Mouse (Mus musculus) CH12.LX (cell line): Measurements from ENCODE around the gene Zfp579. TPM values are rescaled to one million over a fixed set of nuclear protein-coding genes. Genes with fewer than 3 reads are reported as not detected.

Experiments
- DNase-seq: peaks from one replicate; pipeline ENCODE4 v3.0.0-alpha.2; 2013; ENCODE audit errors: extremely low read depth
- H3K27ac ChIP-seq: 2 replicates; pipeline ENCODE4 v1.5.1; 2012; ENCODE audit warnings: low read depth, mild to moderate bottlenecking, control low read depth, moderate library complexity; ENCODE audit not compliant: insufficient read depth
- H3K27me3 ChIP-seq: replicated peaks from 2 replicates; pipeline ENCODE3; 2012; ENCODE audit warnings: inconsistent platforms
- H3K36me3 ChIP-seq, 2 experiments: replicated peaks in 1 of 2; 2 replicates each; pipeline versions ENCODE3 to v1.6.1; 2012; ENCODE audit warnings: inconsistent platforms in 1 of 2, low read length in 1 of 2, mild to moderate bottlenecking in 1 of 2, mixed read lengths in 1 of 2, moderate library complexity in 1 of 2; ENCODE audit not compliant: control insufficient read depth in 1 of 2, insufficient read depth in 1 of 2
- H3K4me1 ChIP-seq, 2 experiments: 2 replicates each; pipeline ENCODE4 v1.6.1; 2012; ENCODE audit warnings: inconsistent platforms in 1 of 2, moderate library complexity in 1 of 2; ENCODE audit not compliant: insufficient read depth in 2 of 2, control insufficient read depth in 1 of 2
- H3K4me2 ChIP-seq: 2 replicates; pipeline ENCODE4 v1.6.1; 2012; ENCODE audit warnings: low read depth, mild to moderate bottlenecking, control low read depth; ENCODE audit not compliant: poor library complexity, insufficient read depth, severe bottlenecking
- H3K4me3 ChIP-seq, 3 experiments: fragments of 150-350 bp in 1 of 3; sonication (generic) in 1 of 3; replicated peaks in 1 of 3; 2 replicates each; pipeline versions ENCODE3 to v1.5.1; 2011 to 2012; ENCODE audit warnings: low read depth in 2 of 3, low read length in 2 of 3, mild to moderate bottlenecking in 2 of 3, moderate library complexity in 2 of 3, control low read depth in 1 of 3, improper control_type of control experiment in 1 of 3, inconsistent platforms in 1 of 3, mixed read lengths in 1 of 3; ENCODE audit not compliant: poor library complexity in 1 of 3
- H3K79me2 ChIP-seq: replicated peaks from 2 replicates; pipeline ENCODE4 v1.6.1; 2012; ENCODE audit warnings: mild to moderate bottlenecking, moderate library complexity; ENCODE audit not compliant: control insufficient read depth, poor library complexity, insufficient read depth, severe bottlenecking; ENCODE audit errors: extremely low read depth
- H3K9ac ChIP-seq: 2 replicates; pipeline ENCODE4 v1.6.1; 2012; ENCODE audit warnings: low read depth, mild to moderate bottlenecking, control low read depth, moderate library complexity; ENCODE audit not compliant: insufficient read depth
- H3K9me3 ChIP-seq: replicated peaks from 2 replicates; pipeline ENCODE3; 2012; ENCODE audit warnings: low read length, inconsistent platforms, mixed read lengths
- BHLHE40 ChIP-seq: IDR thresholded peaks from 2 replicates; pipeline ENCODE4 v1.6.1; 2011; ENCODE audit warnings: mild to moderate bottlenecking, low read depth, low read length, improper control_type of control experiment
- CTCF ChIP-seq, 2 experiments: IDR thresholded peaks in 1 of 2; conservative IDR thresholded peaks in 1 of 2; 2 replicates each; pipeline ENCODE4 v1.5.1; 2011 to 2012; ENCODE audit warnings: low read depth in 2 of 2, low read length in 2 of 2, improper control_type of control experiment in 1 of 2, inconsistent platforms in 1 of 2, mild to moderate bottlenecking in 1 of 2, moderate library complexity in 1 of 2
- ELF1 ChIP-seq: IDR thresholded peaks from 2 replicates; pipeline ENCODE4 v1.6.1; 2014; ENCODE audit warnings: low read depth, mild to moderate bottlenecking, inconsistent platforms, low read length, improper control_type of control experiment
- EP300 ChIP-seq: IDR thresholded peaks from 2 replicates; pipeline ENCODE4 v1.6.1; 2011; ENCODE audit warnings: low read length, improper control_type of control experiment
- GABPA ChIP-seq: IDR thresholded peaks from 2 replicates; pipeline ENCODE4 v1.6.1; 2012; ENCODE audit warnings: low read depth, low read length, improper control_type of control experiment, inconsistent platforms; ENCODE audit not compliant: insufficient replicate concordance
- HCFC1 ChIP-seq: IDR thresholded peaks from 2 replicates; pipeline ENCODE4 v1.6.1; 2012; ENCODE audit warnings: low read depth, mild to moderate bottlenecking, inconsistent platforms, low read length, improper control_type of control experiment
- IRF4 ChIP-seq: IDR thresholded peaks from 2 replicates; pipeline ENCODE4 v1.6.1; 2014; ENCODE audit warnings: low read depth, mild to moderate bottlenecking, inconsistent platforms, low read length, improper control_type of control experiment
- JUN ChIP-seq: IDR thresholded peaks from 2 replicates; pipeline ENCODE4 v1.6.1; 2011; ENCODE audit warnings: low read depth, mild to moderate bottlenecking, low read length, improper control_type of control experiment, moderate library complexity; ENCODE audit not compliant: insufficient read depth
- JUND ChIP-seq: conservative IDR thresholded peaks from 2 replicates; pipeline ENCODE4 v1.6.1; 2011; ENCODE audit warnings: low read depth, low read length, improper control_type of control experiment
- MAX ChIP-seq: IDR thresholded peaks from 2 replicates; pipeline ENCODE4 v1.6.1; 2011; ENCODE audit warnings: low read length, improper control_type of control experiment
- MAZ ChIP-seq: IDR thresholded peaks from 2 replicates; pipeline ENCODE4 v1.6.1; 2012; ENCODE audit warnings: low read depth, mild to moderate bottlenecking, inconsistent platforms, low read length, improper control_type of control experiment, moderate library complexity
- MEF2A ChIP-seq: IDR thresholded peaks from 2 replicates; pipeline ENCODE4 v1.6.1; 2014; ENCODE audit warnings: low read depth, mild to moderate bottlenecking, inconsistent platforms, low read length, improper control_type of control experiment, borderline replicate concordance
- MXI1 ChIP-seq: IDR thresholded peaks from 2 replicates; pipeline ENCODE4 v1.6.1; 2011; ENCODE audit warnings: mild to moderate bottlenecking, low read depth, low read length, improper control_type of control experiment
- NELFE ChIP-seq: IDR thresholded peaks from 2 replicates; pipeline ENCODE4 v1.6.1; 2011; ENCODE audit warnings: low read depth, low read length, improper control_type of control experiment
- PAX5 ChIP-seq: IDR thresholded peaks from 2 replicates; pipeline ENCODE4 v1.6.1; 2012; ENCODE audit warnings: low read length, inconsistent platforms, mixed read lengths
- RAD21 ChIP-seq: IDR thresholded peaks from 2 replicates; pipeline ENCODE4 v1.6.1; 2011; ENCODE audit warnings: low read depth, mild to moderate bottlenecking, low read length, improper control_type of control experiment, moderate library complexity
- SIN3A ChIP-seq: IDR thresholded peaks from 2 replicates; pipeline ENCODE4 v1.6.1; 2012; ENCODE audit warnings: low read length, improper control_type of control experiment, inconsistent platforms
- SMC3 ChIP-seq: IDR thresholded peaks from 2 replicates; pipeline ENCODE4 v1.6.1; 2011; ENCODE audit warnings: low read depth, low read length, improper control_type of control experiment
- ZC3H11A ChIP-seq: IDR thresholded peaks from 2 replicates; pipeline ENCODE4 v1.6.1; 2012; ENCODE audit warnings: low read depth, mild to moderate bottlenecking, inconsistent platforms, low read length, improper control_type of control experiment
- ZKSCAN1 ChIP-seq: IDR thresholded peaks from 2 replicates; pipeline ENCODE4 v1.6.1; 2012; ENCODE audit warnings: low read depth, inconsistent platforms, low read length, improper control_type of control experiment, borderline replicate concordance
- ZMIZ1 ChIP-seq: IDR thresholded peaks from 2 replicates; pipeline ENCODE4 v1.6.1; 2012; ENCODE audit warnings: low read depth, mild to moderate bottlenecking, inconsistent platforms, low read length, improper control_type of control experiment
- ZNF384 ChIP-seq: IDR thresholded peaks from 2 replicates; pipeline ENCODE4 v1.6.1; 2012; ENCODE audit warnings: low read depth, low read length, improper control_type of control experiment, inconsistent platforms
- dilution Hi-C: fragments of 300-500 bp; cut with MboI; formaldehyde crosslinking; loops from 2 replicates; pipeline ENCODE4 v1.14.3; 2020; ENCODE audit warnings: low sequenced_read_pairs; ENCODE audit not compliant: extremely low pct_unique_long_range_greater_than_20kb, extremely low pct_ligation_motif_present
- in situ Hi-C: fragments of 300-500 bp; cut with MboI; formaldehyde crosslinking; loops from 3 replicates; pipeline ENCODE4 v1.14.3; 2019; ENCODE audit warnings: low sequenced_read_pairs, low pct_ligation_motif_present, low pct_unique_long_range_greater_than_20kb, mixed read lengths
- polyA plus RNA-seq: library from polyadenylated mRNA; unstranded; fragments of >175 nt; gene quantifications from 2 replicates; pipeline ENCODE4 v1.2.1, GENCODE M21; 2012; ENCODE audit warnings: low read depth; ENCODE audit not compliant: insufficient read length
- total RNA-seq, 2 experiments: library from RNA; depleted of rRNA; stranded (reverse); fragments of 300-350 nt in 1 of 2; fragments of >200 nt in 1 of 2; gene quantifications; 2 replicates each; pipeline ENCODE4 v1.2.3; 2012 to 2014

The Zfp579 gene
- total and polyA plus RNA-seq, 3 experiments, result 1.0 to 11.3 (median 2.8) TPM

DNA sequence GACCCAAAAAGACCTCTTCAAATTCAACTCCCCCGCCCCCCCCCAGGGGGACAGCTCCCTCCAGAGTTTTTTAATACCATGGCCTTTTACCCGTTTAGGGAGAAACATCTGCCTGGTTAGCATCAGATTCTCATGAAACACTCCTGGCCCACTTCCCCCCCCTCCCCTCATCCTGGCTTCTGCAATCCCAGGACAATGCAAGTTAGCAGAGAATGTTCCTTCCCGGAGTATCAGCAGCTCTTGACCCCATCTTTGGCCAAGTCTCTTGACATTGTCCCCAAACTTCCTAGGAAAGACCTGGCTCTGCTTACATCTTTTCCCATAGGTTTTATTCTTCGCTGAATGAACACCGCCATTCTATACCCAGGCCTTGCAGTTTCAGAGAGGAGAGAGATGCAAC, 25.2 kb upstream of the Zfp579 start:
- Histone ChIP-seq H3K4me2 (peak overlapping the region; percentile 83), H3K27ac (no peak overlapping the region)
- TF ChIP-seq HCFC1, result no peak
- no peak for TF ChIP-seq MEF2A
- TF ChIP-seq MXI1, result no peak
- TF ChIP-seq ZKSCAN1, result no peak
- no peak for TF ChIP-seq SIN3A
- TF ChIP-seq ELF1, result no peak
- no peak for TF ChIP-seq PAX5
- TF ChIP-seq CTCF (conservative IDR thresholded peaks at IDR 0.05 in 1 of 2, IDR thresholded peaks at IDR 0.05 in 1 of 2; ENCODE audit: low read depth in 2 of 2, low read length in 2 of 2), result no peak
- TF ChIP-seq, all 38 proteins: peak for 0
- H3K4me1 ChIP-seq, result peaks cover 0 to 31% of the 10 kb centered on the region in 2 experiments; a peak in 2 of 4 replicates
- H3K9ac ChIP-seq, result peak overlapping the region; percentile 98
- no peaks in the 10 kb centered on the region for H3K27me3 ChIP-seq
- H3K36me3 ChIP-seq, result peaks cover 39 to 62% of the 10 kb centered on the region in 2 experiments
- dilution Hi-C loops (no loop called here), in situ Hi-C loops (no loop called here)
- H3K4me3 ChIP-seq, result peak overlapping the region; percentile 81 to 82 (median 81)
- H3K79me2 ChIP-seq, result peaks cover 33% of the 10 kb centered on the region
- H3K9me3 ChIP-seq, result peaks cover 6% of the 10 kb centered on the region
- DNase-seq, result no peak

DNA sequence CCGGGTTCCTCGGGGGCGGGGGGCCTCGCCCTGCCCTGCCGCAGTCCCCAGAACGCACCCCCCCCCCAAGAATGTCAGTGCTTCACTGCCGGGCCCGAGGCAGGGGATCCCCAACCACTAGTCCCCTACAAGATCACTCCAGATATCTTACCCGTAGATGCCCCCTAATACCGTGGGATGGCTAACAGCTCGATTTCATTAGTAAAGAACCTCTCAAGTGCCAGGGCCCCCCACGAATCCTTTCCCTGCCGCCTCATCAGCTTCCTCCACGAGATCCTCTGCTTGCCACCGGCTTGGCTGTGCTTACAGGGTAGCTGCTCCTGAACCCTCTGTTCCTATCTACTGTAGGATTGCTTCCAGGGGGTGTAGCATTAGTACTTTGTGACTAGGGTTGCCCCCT, 24.7 kb upstream of the Zfp579 start:
- H3K27ac ChIP-seq, result peak overlapping the region; percentile 54; the same call in 1 of the 2 replicates
- in situ Hi-C loops (no loop called here), dilution Hi-C loops (no loop called here)
- peak overlapping the region; percentile 83 for H3K4me2 ChIP-seq
- H3K27me3 ChIP-seq, result no peaks in the 10 kb centered on the region
- H3K36me3 ChIP-seq, result peaks cover 35 to 57% of the 10 kb centered on the region in 2 experiments
- peak overlapping the region; percentile 98 for H3K9ac ChIP-seq
- peaks cover 6% of the 10 kb centered on the region for H3K9me3 ChIP-seq
- DNase-seq, result no peak
- peaks cover 33% of the 10 kb centered on the region for H3K79me2 ChIP-seq
- TF ChIP-seq CTCF (conservative IDR thresholded peaks at IDR 0.05 in 1 of 2, IDR thresholded peaks at IDR 0.05 in 1 of 2; ENCODE audit: low read depth in 2 of 2, low read length in 2 of 2) (no peak), MAZ (0 out of 2 replicates have a peak, but pooled peaks have one; percentile 5), MAX (peak; percentile 8; the same call in 1 of the 2 replicates)
- peak overlapping the region; percentile 81 to 82 (median 81) for H3K4me3 ChIP-seq
- peaks cover 0 to 35% of the 10 kb centered on the region in 2 experiments; a peak in 2 of 4 replicates for H3K4me1 ChIP-seq

DNA sequence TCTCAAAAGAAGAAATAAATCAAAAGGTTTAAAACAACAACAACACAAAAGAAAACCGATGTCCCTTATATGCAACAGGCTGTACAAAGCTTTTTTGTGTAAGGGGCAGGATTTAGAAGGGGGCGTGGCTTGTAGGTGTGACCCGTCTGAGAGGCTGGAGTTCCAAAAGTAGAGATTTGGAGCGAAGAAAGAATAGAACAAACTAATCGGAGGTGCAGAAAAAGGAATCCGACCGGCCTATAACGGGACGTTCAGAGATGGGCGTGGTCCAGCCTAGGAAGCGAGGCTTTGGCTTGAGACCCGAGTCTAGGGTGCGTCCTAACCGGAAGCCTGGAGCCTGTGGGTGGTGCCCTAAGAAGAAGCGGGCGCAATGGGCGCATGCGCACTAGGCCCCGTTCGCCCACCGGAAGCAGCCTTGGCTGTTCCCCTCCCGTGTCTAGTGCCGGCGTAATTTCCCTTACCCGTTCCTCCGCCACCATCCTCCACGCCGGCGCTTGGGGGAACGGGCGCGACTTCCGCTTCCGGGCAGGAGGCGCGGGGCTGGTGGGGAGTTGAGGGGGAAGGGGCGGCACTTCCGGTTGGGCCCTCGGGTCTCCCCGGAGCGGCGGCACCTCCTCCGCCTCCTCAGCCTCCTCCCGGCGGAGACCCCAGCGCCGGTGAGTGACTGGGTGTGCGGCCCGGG, 24.2 kb upstream of the Zfp579 start, which contains the start of the genes Zfp865 and Ccdc106:
Zfp865 (plus strand) TSS at position 377 of the 682 bp plus-strand sequence.
Ccdc106 (plus strand) TSS at position 554 of the 682 bp plus-strand sequence.
- Histone ChIP-seq H3K27me3 (no peaks in the 10 kb centered on the region), H3K9ac (peak within 1 kb of the TSS; percentile 98), H3K27ac (peak within 1 kb of the TSS; percentile 54), H3K4me2 (peak within 1 kb of the TSS; percentile 83), H3K4me3 (peak within 1 kb of the TSS; percentile 81 to 82 (median 81)), H3K4me1 (peaks cover 0 to 35% of the 10 kb centered on the region in 2 experiments; a peak in 2 of 4 replicates), H3K79me2 (peaks cover 28% of the 10 kb centered on the region), H3K36me3 (peaks cover 31 to 51% of the 10 kb centered on the region in 2 experiments), H3K9me3 (peaks cover 6% of the 10 kb centered on the region)
- in situ Hi-C loops, result no loop called here
- dilution Hi-C loops, result no loop called here
- DNase-seq, result peak; percentile 99
- TF ChIP-seq SIN3A (peak; percentile 77), MAZ (peak; percentile 94), IRF4 (peak; percentile 69; the same call in 1 of the 2 replicates), RAD21 (no peak), CTCF (conservative IDR thresholded peaks at IDR 0.05 in 1 of 2, IDR thresholded peaks at IDR 0.05 in 1 of 2; ENCODE audit: low read depth in 2 of 2, low read length in 2 of 2) (no peak), BHLHE40 (peak; percentile 59), SMC3 (no peak), ZMIZ1 (peak; percentile 78), NELFE (peak; percentile 72), ELF1 (peak; percentile 97), ZC3H11A (no peak), JUND (no peak), EP300 (no peak), GABPA (no peak), JUN (no peak), ZKSCAN1 (no peak), PAX5 (no peak), HCFC1 (peak; percentile 86), ZNF384 (peak; percentile 64)
